Mouse (Mus musculus): ENCODE measurements around the gene Iqcm. TPM values are rescaled to one million over a fixed set of nuclear protein-coding genes. Genes with fewer than 3 reads are reported as not detected.

Iqcm gene
- polyA plus RNA-seq, 1 experiment, result not detected

GRCm38 (mm10) chr8:75549284-75549683 lies 100.8 kb downstream of the Iqcm start:
- Histone ChIP-seq H3K36me3 (ENCODE audit: control insufficient read depth, insufficient read depth, low read length) (no peaks in the 10 kb centered on the region), H3K27me3 (ENCODE audit: control insufficient read depth, insufficient read depth, low read length) (no peaks in the 10 kb centered on the region), H3K4me1 (ENCODE audit: control insufficient read depth, insufficient read depth, insufficient read length, low read length) (no peaks in the 10 kb centered on the region), H3K4me3 (ENCODE audit: low read depth, low read length) (no peak overlapping the region), H3K27ac (ENCODE audit: insufficient read depth, low read depth, low read length) (no peak overlapping the region)
- WGBS, result 44% methylated on average over 3 of the region's 3 CpGs
- TF ChIP-seq POLR2A (IDR thresholded peaks at IDR 0.05; ENCODE audit: low read depth, low read length), result no peak
- TF ChIP-seq CTCF (IDR thresholded peaks at IDR 0.05; ENCODE audit: extremely low read depth, insufficient read length, insufficient replicate concordance, low read depth, low read length), result no peak

- TF ChIP-seq CTCF (IDR thresholded peaks at IDR 0.05; ENCODE audit: extremely low read depth, insufficient read length, insufficient replicate concordance, low read depth, low read length), result no peak
- no peak for TF ChIP-seq POLR2A (IDR thresholded peaks at IDR 0.05; ENCODE audit: low read depth, low read length)
- Histone ChIP-seq H3K4me3 (ENCODE audit: low read depth, low read length) (no peak overlapping the region), H3K27me3 (ENCODE audit: control insufficient read depth, insufficient read depth, low read length) (no peaks in the 10 kb centered on the region), H3K4me1 (ENCODE audit: control insufficient read depth, insufficient read depth, insufficient read length, low read length) (no peaks in the 10 kb centered on the region), H3K27ac (ENCODE audit: insufficient read depth, low read depth, low read length) (no peak overlapping the region), H3K36me3 (ENCODE audit: control insufficient read depth, insufficient read depth, low read length) (no peaks in the 10 kb centered on the region)
- 29% methylated on average over 2 of the region's 2 CpGs for WGBS
Measured at GRCm38 (mm10) chr8:75596281-75596680, 147.8 kb downstream of the Iqcm start.

- H3K27me3 ChIP-seq (ENCODE audit: control insufficient read depth, insufficient read depth, low read length), result no peaks in the 10 kb centered on the region
- TF ChIP-seq POLR2A (IDR thresholded peaks at IDR 0.05; ENCODE audit: low read depth, low read length) (no peak), CTCF (IDR thresholded peaks at IDR 0.05; ENCODE audit: extremely low read depth, insufficient read length, insufficient replicate concordance, low read depth, low read length) (no peak)
- WGBS, result 82% methylated on average over 3 of the region's 3 CpGs
- H3K27ac ChIP-seq (ENCODE audit: insufficient read depth, low read depth, low read length), result no peak overlapping the region
- no peak overlapping the region for H3K4me3 ChIP-seq (ENCODE audit: low read depth, low read length)
- H3K36me3 ChIP-seq (ENCODE audit: control insufficient read depth, insufficient read depth, low read length), result no peaks in the 10 kb centered on the region
- H3K4me1 ChIP-seq (ENCODE audit: control insufficient read depth, insufficient read depth, insufficient read length, low read length), result no peaks in the 10 kb centered on the region
Measured at GRCm38 (mm10) chr8:75642958-75643357, 194.5 kb downstream of the Iqcm start.

GRCm38 (mm10) chr8:75659287-75659686 lies 210.8 kb downstream of the Iqcm start:
- no peaks in the 10 kb centered on the region for H3K27me3 ChIP-seq (ENCODE audit: control insufficient read depth, insufficient read depth, low read length)
- no peaks in the 10 kb centered on the region for H3K36me3 ChIP-seq (ENCODE audit: control insufficient read depth, insufficient read depth, low read length)
- WGBS, result 84% methylated on average over 6 of the region's 6 CpGs
- no peak overlapping the region for H3K27ac ChIP-seq (ENCODE audit: insufficient read depth, low read depth, low read length)
- no peak for TF ChIP-seq POLR2A (IDR thresholded peaks at IDR 0.05; ENCODE audit: low read depth, low read length)
- TF ChIP-seq CTCF (IDR thresholded peaks at IDR 0.05; ENCODE audit: extremely low read depth, insufficient read length, insufficient replicate concordance, low read depth, low read length), result no peak
- H3K4me3 ChIP-seq (ENCODE audit: low read depth, low read length), result no peak overlapping the region
- H3K4me1 ChIP-seq (ENCODE audit: control insufficient read depth, insufficient read depth, insufficient read length, low read length), result no peaks in the 10 kb centered on the region

GRCm38 (mm10) chr8:75746561-75746960 lies 298.1 kb downstream of the Iqcm start:
- Histone ChIP-seq H3K27me3 (ENCODE audit: control insufficient read depth, insufficient read depth, low read length) (no peaks in the 10 kb centered on the region), H3K4me3 (ENCODE audit: low read depth, low read length) (no peak overlapping the region), H3K27ac (ENCODE audit: insufficient read depth, low read depth, low read length) (no peak overlapping the region), H3K4me1 (ENCODE audit: control insufficient read depth, insufficient read depth, insufficient read length, low read length) (no peaks in the 10 kb centered on the region), H3K36me3 (ENCODE audit: control insufficient read depth, insufficient read depth, low read length) (no peaks in the 10 kb centered on the region)
- 85% methylated on average over 3 of the region's 3 CpGs for WGBS
- TF ChIP-seq POLR2A (IDR thresholded peaks at IDR 0.05; ENCODE audit: low read depth, low read length), result no peak
- TF ChIP-seq CTCF (IDR thresholded peaks at IDR 0.05; ENCODE audit: extremely low read depth, insufficient read length, insufficient replicate concordance, low read depth, low read length), result no peak

DNA sequence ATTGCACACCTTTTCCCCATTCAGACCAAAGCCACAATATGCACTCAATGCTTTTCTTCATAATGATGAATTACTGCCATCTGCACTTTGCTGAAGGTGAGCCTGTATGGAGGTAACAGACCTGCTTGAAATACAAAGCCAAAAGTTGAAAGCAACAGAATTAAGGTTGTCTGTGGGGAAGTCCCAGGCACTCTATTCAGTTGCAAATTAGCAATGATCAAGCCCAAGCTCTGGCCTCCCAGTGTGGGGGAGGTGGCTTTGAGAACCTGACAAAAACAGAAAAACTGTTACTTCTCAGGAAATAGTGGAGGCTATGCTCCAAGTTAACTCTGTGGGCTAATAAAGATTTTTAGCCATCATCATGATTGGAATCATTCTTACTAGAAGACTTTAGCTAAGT lies 307.1 kb downstream of the Iqcm start:
- H3K27ac ChIP-seq (ENCODE audit: insufficient read depth, low read depth, low read length), result no peak overlapping the region
- TF ChIP-seq CTCF (IDR thresholded peaks at IDR 0.05; ENCODE audit: extremely low read depth, insufficient read length, insufficient replicate concordance, low read depth, low read length) (no peak), POLR2A (IDR thresholded peaks at IDR 0.05; ENCODE audit: low read depth, low read length) (no peak)
- no peaks in the 10 kb centered on the region for H3K27me3 ChIP-seq (ENCODE audit: control insufficient read depth, insufficient read depth, low read length)
- no peaks in the 10 kb centered on the region for H3K4me1 ChIP-seq (ENCODE audit: control insufficient read depth, insufficient read depth, insufficient read length, low read length)
- H3K36me3 ChIP-seq (ENCODE audit: control insufficient read depth, insufficient read depth, low read length), result no peaks in the 10 kb centered on the region
- H3K4me3 ChIP-seq (ENCODE audit: low read depth, low read length), result no peak overlapping the region

DNA sequence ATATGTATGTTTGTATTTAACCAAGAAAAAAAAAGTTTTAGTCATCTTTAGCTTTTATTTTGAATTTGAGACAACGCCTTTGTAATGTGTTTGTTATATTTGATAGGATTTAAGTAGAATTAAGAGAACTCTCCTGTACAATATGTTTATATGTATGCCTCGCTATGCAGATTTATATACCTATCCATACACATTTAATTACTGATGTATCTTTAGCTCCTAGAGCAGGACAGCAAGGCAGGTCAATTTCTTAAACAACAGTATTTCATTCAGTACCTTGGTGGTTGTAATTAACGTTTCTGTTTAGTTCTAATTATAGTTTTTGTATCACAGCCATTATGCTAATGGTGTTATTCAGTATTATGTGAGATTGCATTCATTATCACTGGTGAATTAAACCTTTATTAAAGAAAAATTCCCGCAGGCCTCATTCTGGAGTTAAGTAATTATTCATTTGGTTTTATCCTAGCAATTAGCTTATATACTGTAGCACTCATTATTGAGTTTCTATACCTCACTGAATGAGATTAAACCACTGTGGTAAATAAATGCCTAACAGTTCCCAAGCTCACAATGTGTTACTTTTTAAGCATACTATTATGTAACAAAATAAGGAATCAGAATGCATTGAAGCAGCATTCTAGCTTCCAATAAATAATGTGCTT lies 380.1 kb downstream of the Iqcm start:
- Histone ChIP-seq H3K4me3 (ENCODE audit: low read depth, low read length) (no peak overlapping the region), H3K27ac (ENCODE audit: insufficient read depth, low read depth, low read length) (no peak overlapping the region), H3K4me1 (ENCODE audit: control insufficient read depth, insufficient read depth, insufficient read length, low read length) (no peaks in the 10 kb centered on the region), H3K36me3 (ENCODE audit: control insufficient read depth, insufficient read depth, low read length) (no peaks in the 10 kb centered on the region), H3K27me3 (ENCODE audit: control insufficient read depth, insufficient read depth, low read length) (no peaks in the 10 kb centered on the region)
- TF ChIP-seq POLR2A (IDR thresholded peaks at IDR 0.05; ENCODE audit: low read depth, low read length) (no peak), CTCF (IDR thresholded peaks at IDR 0.05; ENCODE audit: extremely low read depth, insufficient read length, insufficient replicate concordance, low read depth, low read length) (no peak)
- WGBS, result 72% methylated on average over 4 of the region's 4 CpGs
